Mouse (Mus musculus) liver, adult (tissue): Measurements from ENCODE around the gene Efl1.

ENCODE experiments used
- GATA4 ChIP-seq: IDR thresholded peaks from 2 replicates; pipeline ENCODE4 v1.6.1; 2014; ENCODE audit warnings: mild to moderate bottlenecking, low read length; ENCODE audit not compliant: insufficient replicate concordance

Efl1 gene

GRCm38 (mm10) chr7:82775090-82775489, 126.7 kb downstream of the Efl1 start:
- TF ChIP-seq GATA4 = no peak

GRCm38 (mm10) chr7:82783071-82783470, 134.7 kb downstream of the Efl1 start:
- no peak for TF ChIP-seq GATA4

- TF ChIP-seq GATA4 = no peak
These were observed 135.3 kb downstream of the Efl1 start for GRCm38 (mm10) chr7:82783693-82784092.

GRCm38 (mm10) chr7:82785335-82785934, 137.0 kb downstream of the Efl1 start:
- TF ChIP-seq GATA4 = no peak

- no peak for TF ChIP-seq GATA4
These were observed 137.7 kb downstream of the Efl1 start for GRCm38 (mm10) chr7:82785970-82786647.

- no peak for TF ChIP-seq GATA4
These were observed 144.2 kb downstream of the Efl1 start for GRCm38 (mm10) chr7:82792644-82793043.

- no peak for TF ChIP-seq GATA4
These were observed 144.7 kb downstream of the Efl1 start for GRCm38 (mm10) chr7:82793111-82793510.

- TF ChIP-seq GATA4 = no peak
These were observed 146.1 kb downstream of the Efl1 start for GRCm38 (mm10) chr7:82794542-82794941.

- no peak for TF ChIP-seq GATA4
These were observed 153.8 kb downstream of the Efl1 start for GRCm38 (mm10) chr7:82802206-82802605.

- no peak for TF ChIP-seq GATA4
These were observed 159.8 kb downstream of the Efl1 start for GRCm38 (mm10) chr7:82808257-82808656.

GRCm38 (mm10) chr7:82809126-82809525, 160.7 kb downstream of the Efl1 start:
- TF ChIP-seq GATA4 = no peak

GRCm38 (mm10) chr7:82810799-82811139, 162.4 kb downstream of the Efl1 start:
- no peak for TF ChIP-seq GATA4

- TF ChIP-seq GATA4 = no peak
These were observed 162.9 kb downstream of the Efl1 start for GRCm38 (mm10) chr7:82811140-82811851.

GRCm38 (mm10) chr7:82812186-82813155, 164.1 kb downstream of the Efl1 start:
- TF ChIP-seq GATA4 = no peak

- no peak for TF ChIP-seq GATA4
These were observed 171.1 kb downstream of the Efl1 start for GRCm38 (mm10) chr7:82819541-82819940.
